Mouse (Mus musculus) C2C12 (cell line): ENCODE measurements at regions not wholly inside any gene's neighbourhood (a gene's known extent, or its start where the extent isn't known, plus 50 kb on each side); places are given as distances from the start of the nearest gene placed in this dataset.

ENCODE experiments used
- H3K27me3 ChIP-seq: one replicate; pipeline ENCODE4 v1.6.1; 2011; ENCODE audit not compliant: control insufficient read depth, insufficient read depth, insufficient read length
- H3K36me3 ChIP-seq: one replicate; pipeline ENCODE4 v1.6.1; 2011; ENCODE audit not compliant: control insufficient read depth, insufficient read depth
- H3K4me3 ChIP-seq: one replicate; pipeline ENCODE4 v1.5.1; 2011; ENCODE audit warnings: mild to moderate bottlenecking, control low read depth; ENCODE audit not compliant: poor library complexity, insufficient read depth, severe bottlenecking
- H3K79me2 ChIP-seq: one replicate; pipeline ENCODE4 v1.6.1; 2011; ENCODE audit not compliant: control insufficient read depth, insufficient read depth
- H3K79me3 ChIP-seq: one replicate; pipeline ENCODE4 v1.6.1; 2011; ENCODE audit warnings: low read depth, control low read depth
- H3ac ChIP-seq: one replicate; pipeline ENCODE3; 2011; ENCODE audit warnings: low read depth; ENCODE audit not compliant: control insufficient read depth, insufficient read length
- CEBPB ChIP-seq: IDR thresholded peaks from one replicate; pipeline ENCODE4 v1.6.1; 2011; ENCODE audit warnings: low read depth, mild to moderate bottlenecking, control low read depth, moderate library complexity
- CTCF ChIP-seq: IDR thresholded peaks from one replicate; pipeline ENCODE4 v1.5.1; 2011; ENCODE audit not compliant: control insufficient read depth, insufficient read depth, insufficient read length
- FOSL1 ChIP-seq: IDR thresholded peaks from one replicate; pipeline ENCODE4 v1.8.0; 2011; ENCODE audit warnings: mild to moderate bottlenecking, low read length; ENCODE audit not compliant: poor library complexity, insufficient read depth, severe bottlenecking
- MAX ChIP-seq: IDR thresholded peaks from one replicate; pipeline ENCODE4 v1.6.1; 2011; ENCODE audit warnings: mild to moderate bottlenecking, control low read depth
- MYOD1 ChIP-seq: IDR thresholded peaks from one replicate; pipeline ENCODE4 v1.6.1; 2011; ENCODE audit warnings: low read depth; ENCODE audit not compliant: control insufficient read depth, insufficient read length
- MYOG ChIP-seq: IDR thresholded peaks from one replicate; pipeline ENCODE4 v1.6.1; 2011; ENCODE audit not compliant: control insufficient read depth, insufficient read length; ENCODE audit errors: extremely low read depth
- USF1 ChIP-seq: IDR thresholded peaks from one replicate; pipeline ENCODE4 v1.6.1; 2011; ENCODE audit warnings: low read depth, mild to moderate bottlenecking, control low read depth, moderate library complexity

DNA sequence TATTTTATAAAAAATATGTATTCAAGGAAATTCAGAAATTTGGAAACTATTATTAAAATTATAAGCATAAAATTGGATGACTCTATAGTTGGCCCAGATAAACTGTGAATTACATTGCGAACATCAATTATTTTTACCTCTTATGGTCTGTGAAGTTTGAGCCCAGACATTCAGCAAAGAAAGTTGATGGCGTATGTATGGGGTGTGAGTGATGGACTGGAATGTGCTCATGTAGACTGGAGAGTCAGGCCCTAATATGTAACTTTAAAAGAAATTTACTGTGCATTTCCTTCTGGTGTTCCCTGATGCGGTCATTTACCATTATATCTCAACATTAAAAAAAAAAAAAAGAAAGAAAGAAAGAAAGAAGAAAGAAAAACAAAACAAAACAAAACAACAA lies 592.1 kb downstream of the Bckdhb start:
- no peaks in the 10 kb centered on the region for H3K79me3 ChIP-seq
- no peaks in the 10 kb centered on the region for H3K36me3 ChIP-seq
- H3K79me2 ChIP-seq, result no peaks in the 10 kb centered on the region
- no peaks in the 10 kb centered on the region for H3K27me3 ChIP-seq
- no peak overlapping the region for H3ac ChIP-seq
- no peak overlapping the region for H3K4me3 ChIP-seq
- TF ChIP-seq MYOD1 (no peak), USF1 (no peak)

DNA sequence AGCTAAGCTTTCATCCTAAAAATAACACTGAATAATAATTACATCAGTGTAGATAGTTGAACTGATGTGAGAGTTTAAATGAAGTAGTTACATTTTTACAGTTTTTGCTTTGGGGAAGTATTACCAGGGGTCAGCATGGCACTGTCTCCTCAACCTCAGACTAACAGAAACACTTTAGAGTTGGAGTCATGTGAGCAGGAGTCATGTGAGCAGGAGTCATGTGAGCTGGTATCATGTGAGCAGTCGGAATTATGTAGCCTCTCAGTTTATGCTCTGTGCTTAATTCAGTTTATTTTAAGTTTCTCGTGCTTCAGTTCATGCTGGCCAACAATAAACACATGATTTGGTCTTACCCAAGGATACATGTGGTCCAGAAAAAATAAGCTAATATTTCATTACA lies 620.5 kb downstream of the Bckdhb start:
- H3ac ChIP-seq, result no peak overlapping the region
- H3K79me3 ChIP-seq, result no peaks in the 10 kb centered on the region
- H3K4me3 ChIP-seq, result no peak overlapping the region
- H3K27me3 ChIP-seq, result no peaks in the 10 kb centered on the region
- H3K79me2 ChIP-seq, result no peaks in the 10 kb centered on the region
- no peaks in the 10 kb centered on the region for H3K36me3 ChIP-seq
- TF ChIP-seq CEBPB, result no peak
- TF ChIP-seq MAX, result no peak
- TF ChIP-seq MYOG, result no peak
- TF ChIP-seq MYOD1, result no peak
- peak; percentile 77 for TF ChIP-seq USF1

DNA sequence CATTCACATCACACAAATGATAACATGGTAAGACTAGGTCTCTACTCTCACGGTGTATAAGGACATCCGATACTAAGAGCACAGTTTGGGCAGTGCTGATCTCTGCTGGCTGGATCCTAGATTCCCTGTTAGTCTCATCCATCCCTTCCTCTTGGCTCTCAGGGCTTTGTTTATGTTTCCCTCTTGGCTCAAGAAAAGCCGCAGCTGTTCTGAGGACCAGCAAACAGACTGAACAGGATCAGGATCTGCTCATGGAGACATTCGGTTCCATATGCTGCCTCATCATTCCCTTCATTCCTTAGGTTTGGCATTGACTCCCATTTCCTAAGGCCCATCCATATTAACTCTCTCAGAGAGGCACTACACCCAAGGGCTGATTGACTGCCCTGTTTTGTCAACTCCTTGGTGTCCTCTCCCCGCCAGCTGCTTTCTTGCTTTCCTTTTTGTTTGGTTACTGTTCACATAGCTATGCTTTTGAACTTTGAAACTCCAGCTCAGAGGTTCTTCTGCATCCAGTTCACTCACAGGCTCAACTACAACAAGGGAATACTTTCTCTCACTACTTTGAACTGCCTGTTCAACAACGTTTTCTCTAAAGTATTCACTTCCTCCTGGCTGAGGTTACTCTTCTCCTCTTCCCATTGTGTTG lies 623.2 kb downstream of the Bckdhb start:
- H3ac ChIP-seq, result no peak overlapping the region
- H3K79me2 ChIP-seq, result no peaks in the 10 kb centered on the region
- TF ChIP-seq MYOD1 (no peak), MAX (no peak), MYOG (no peak), FOSL1 (no peak), CEBPB (no peak), USF1 (no peak), CTCF (no peak)
- H3K27me3 ChIP-seq, result no peaks in the 10 kb centered on the region
- no peaks in the 10 kb centered on the region for H3K36me3 ChIP-seq
- no peak overlapping the region for H3K4me3 ChIP-seq
- H3K79me3 ChIP-seq, result no peaks in the 10 kb centered on the region

DNA sequence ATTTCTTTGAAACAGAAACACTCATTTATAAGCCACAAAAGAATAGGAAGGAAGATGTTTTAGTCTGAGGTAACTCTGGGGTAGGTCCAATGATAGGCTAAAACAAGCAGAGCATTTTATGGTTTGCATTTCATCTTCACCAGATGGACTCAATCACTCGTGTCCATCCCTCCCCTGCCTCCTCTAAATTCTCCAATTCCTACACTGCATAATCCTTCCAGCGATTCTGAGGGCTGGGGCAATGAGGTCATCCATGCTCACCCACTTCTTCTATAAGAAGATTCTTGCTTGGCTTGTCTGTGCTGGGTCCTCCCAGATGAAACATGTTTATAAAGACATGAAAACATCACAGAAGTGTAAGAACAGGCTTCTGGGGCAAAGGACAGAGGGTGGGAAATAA lies 630.3 kb downstream of the Bckdhb start:
- H3K79me2 ChIP-seq, result no peaks in the 10 kb centered on the region
- H3K27me3 ChIP-seq, result no peaks in the 10 kb centered on the region
- H3K4me3 ChIP-seq, result no peak overlapping the region
- H3K36me3 ChIP-seq, result no peaks in the 10 kb centered on the region
- no peak overlapping the region for H3ac ChIP-seq
- no peak for TF ChIP-seq FOSL1
- TF ChIP-seq MAX, result no peak
- no peak for TF ChIP-seq MYOD1
- no peak for TF ChIP-seq MYOG
- no peak for TF ChIP-seq CTCF
- no peak for TF ChIP-seq CEBPB
- TF ChIP-seq USF1, result no peak
- no peaks in the 10 kb centered on the region for H3K79me3 ChIP-seq

DNA sequence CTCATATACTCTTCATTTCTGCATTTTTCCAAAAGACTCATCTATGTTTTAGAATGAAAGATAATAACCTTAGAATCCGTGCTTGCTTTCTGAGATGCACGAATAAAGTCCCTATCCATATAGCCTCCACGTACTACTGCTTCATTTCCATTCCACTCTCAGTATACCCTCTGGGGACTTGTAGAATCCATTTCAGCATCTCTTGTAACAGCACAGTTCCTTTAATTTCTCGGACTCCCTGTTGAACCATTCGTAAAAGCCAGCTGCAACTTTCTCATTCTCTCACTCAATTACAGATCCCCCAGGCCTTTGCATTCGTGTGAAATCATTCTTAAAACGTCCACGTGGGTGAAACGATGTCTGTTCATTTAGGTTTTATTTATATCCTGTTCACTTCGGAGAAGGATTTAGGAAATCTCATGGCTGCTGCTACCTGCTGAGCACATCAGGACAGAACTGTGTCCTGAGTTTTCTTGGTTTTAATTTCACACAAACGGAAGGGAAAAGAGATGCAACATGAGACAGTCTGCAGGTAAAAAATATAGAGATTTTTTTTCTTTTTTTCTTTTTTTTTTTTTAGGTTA lies 631.4 kb downstream of the Bckdhb start:
- H3ac ChIP-seq, result no peak overlapping the region
- H3K79me3 ChIP-seq, result no peaks in the 10 kb centered on the region
- no peaks in the 10 kb centered on the region for H3K79me2 ChIP-seq
- H3K27me3 ChIP-seq, result no peaks in the 10 kb centered on the region
- TF ChIP-seq CTCF (no peak), MYOD1 (no peak), USF1 (no peak), CEBPB (no peak), FOSL1 (no peak), MAX (no peak), MYOG (no peak)
- H3K4me3 ChIP-seq, result no peak overlapping the region
- no peaks in the 10 kb centered on the region for H3K36me3 ChIP-seq

DNA sequence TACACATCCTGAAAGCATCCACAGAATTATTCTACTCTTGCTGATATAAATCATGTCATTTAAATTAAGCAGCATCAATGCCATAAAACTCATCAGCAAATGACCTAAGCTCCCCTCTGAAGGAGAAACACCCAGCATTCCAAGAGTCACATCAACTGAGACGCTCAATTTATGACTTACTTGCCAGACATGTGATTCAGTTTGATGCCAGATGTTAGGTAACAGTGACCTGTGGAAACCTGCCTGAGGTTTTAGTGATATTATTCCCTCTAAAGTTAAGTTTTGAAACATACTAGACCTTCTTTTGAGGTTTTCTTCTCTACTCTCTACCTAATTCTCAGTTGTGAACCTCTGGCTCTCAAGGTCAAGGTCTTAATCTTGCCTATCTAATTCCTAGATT lies 633.4 kb downstream of the Bckdhb start:
- H3K36me3 ChIP-seq, result no peaks in the 10 kb centered on the region
- no peaks in the 10 kb centered on the region for H3K79me2 ChIP-seq
- no peak overlapping the region for H3ac ChIP-seq
- H3K79me3 ChIP-seq, result no peaks in the 10 kb centered on the region
- H3K4me3 ChIP-seq, result no peak overlapping the region
- H3K27me3 ChIP-seq, result no peaks in the 10 kb centered on the region
- TF ChIP-seq MYOD1 (no peak), CTCF (no peak), FOSL1 (no peak), USF1 (no peak), MYOG (no peak), MAX (no peak), CEBPB (no peak)
